Mouse (Mus musculus) intestine, embryonic 14.5 days (tissue): ENCODE measurements at regions not wholly inside any gene's neighbourhood (a gene's known extent, or its start where the extent isn't known, plus 50 kb on each side); places are given as distances from the start of the nearest gene placed in this dataset.
"Not testable (repeated sequence)": the region's sequence is repeated elsewhere in the genome, so short reads cannot be mapped to it uniquely, and the experiment has no call there.

Experiments used
- ATAC-seq: fragments of 200-750 bp; cut with Nextera tagmentation; replicated peaks from 2 replicates; pipeline ENCODE4 v1.8.0; 2017; ENCODE audit warnings: low read depth, moderate number of reproducible peaks, moderate TSS enrichment, moderate library complexity; ENCODE audit not compliant: low FRiP score, low TSS enrichment
- DNase-seq: peaks from one replicate; pipeline ENCODE4 v3.0.0-alpha.2; 2018; ENCODE audit warnings: low spot score
- H3K27ac ChIP-seq: fragments of 300-500 bp; sonication (generic); 2 replicates; pipeline ENCODE4 v1.5.1; 2014; ENCODE audit warnings: low read depth, mild to moderate bottlenecking, control low read depth
- H3K27me3 ChIP-seq: fragments of 300-500 bp; sonication (generic); replicated peaks from 2 replicates; pipeline ENCODE4 v1.6.1; 2014; ENCODE audit warnings: low read length, control low read depth; ENCODE audit not compliant: control insufficient read depth, insufficient read depth
- H3K36me3 ChIP-seq: fragments of 300-500 bp; sonication (generic); 2 replicates; pipeline ENCODE4 v1.6.1; 2014; ENCODE audit warnings: low read length, control low read depth; ENCODE audit not compliant: control insufficient read depth, insufficient read depth
- H3K4me1 ChIP-seq: fragments of 300-500 bp; sonication (generic); replicated peaks from 2 replicates; pipeline ENCODE4 v1.6.1; 2014; ENCODE audit warnings: low read length, control low read depth, mixed read lengths; ENCODE audit not compliant: control insufficient read depth, insufficient read depth
- H3K4me2 ChIP-seq: fragments of 300-500 bp; sonication (generic); 2 replicates; pipeline ENCODE4 v1.6.1; 2014; ENCODE audit warnings: low read length
- H3K4me3 ChIP-seq: fragments of 300-500 bp; sonication (generic); 2 replicates; pipeline ENCODE4 v1.5.1; 2014; ENCODE audit warnings: low read depth, low read length, control low read depth, mixed read lengths
- H3K9ac ChIP-seq: fragments of 300-500 bp; sonication (generic); 2 replicates; pipeline ENCODE4 v1.6.1; 2014; ENCODE audit warnings: mild to moderate bottlenecking, low read length
- H3K9me3 ChIP-seq: fragments of 300-500 bp; sonication (generic); 2 replicates; pipeline ENCODE4 v1.6.1; 2016; ENCODE audit warnings: low read length, control low read depth; ENCODE audit not compliant: control insufficient read depth
- WGBS: fragments of 180-500 bp; shearing (Covaris S2); extraction: QIAGEN DNeasy Blood & Tissue Kit; methylation state at CpG from one replicate; pipeline ENCODE4 v1.1.7; 2014; 5-methylcytosine and 5-hydroxymethylcytosine counted together

DNA sequence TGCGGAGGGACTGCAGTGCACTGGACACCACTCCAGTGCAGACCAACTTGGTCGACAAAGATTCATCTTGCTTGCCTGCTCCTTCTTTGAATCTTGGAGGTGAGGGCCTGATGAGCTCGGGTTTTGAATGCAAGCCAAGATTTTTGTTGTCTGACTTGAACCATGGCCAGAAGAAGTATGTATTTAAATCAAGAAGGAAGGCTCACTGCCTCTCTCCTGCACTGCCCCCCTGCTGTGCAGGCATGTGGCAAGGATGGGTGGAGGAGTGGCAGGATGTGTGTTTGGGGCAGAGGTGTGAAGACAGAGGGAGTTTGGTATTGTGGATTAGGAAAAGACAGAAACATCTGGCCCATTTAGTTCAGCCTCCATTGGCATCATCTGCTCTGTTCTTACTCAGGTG, 179.1 kb downstream of the Opa1 start:
- H3K4me3 ChIP-seq, result no peak overlapping the region
- no peak overlapping the region for H3K9ac ChIP-seq
- 53% methylated on average over 3 of the region's 3 CpGs for WGBS

DNA sequence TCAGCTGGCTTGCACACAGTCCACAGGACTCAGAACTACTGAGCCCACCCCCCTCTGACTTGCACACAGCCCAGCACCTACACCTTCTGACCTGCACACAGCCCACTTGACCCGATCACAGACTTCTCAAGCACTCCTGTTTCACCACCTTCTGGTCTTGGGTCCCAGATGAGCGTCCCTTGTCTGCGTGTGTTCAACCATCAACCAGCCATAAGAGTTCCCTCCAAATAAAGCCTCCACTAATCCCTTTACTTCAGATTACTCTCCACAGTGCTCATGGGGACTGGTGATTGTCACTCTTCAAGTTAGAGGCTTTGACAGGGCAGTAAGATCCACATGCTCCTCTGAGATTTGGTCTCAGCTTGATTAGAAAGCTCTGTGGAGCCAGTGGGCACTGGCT, 180.3 kb downstream of the Opa1 start:
- Histone ChIP-seq H3K4me3 (no peak overlapping the region), H3K36me3 (no peaks in the 10 kb centered on the region), H3K4me1 (peaks cover 54% of the 10 kb centered on the region), H3K9ac (no peak overlapping the region), H3K27ac (no peak overlapping the region), H3K4me2 (no peak overlapping the region), H3K27me3 (no peaks in the 10 kb centered on the region), H3K9me3 (0 out of 2 replicates have a peak, but pooled peaks cover 2% of the 10 kb centered on the region)
- WGBS, result 88% methylated on average over 3 of the region's 3 CpGs
- ATAC-seq, result no peak
- DNase-seq, result no peak

More for the DNA sequence above, 179.1 kb downstream of the Opa1 start:
- H3K27ac ChIP-seq, result peak overlapping the region; percentile 16; the same call in 1 of the 2 replicates
- peaks cover 54% of the 10 kb centered on the region for H3K4me1 ChIP-seq
- H3K36me3 ChIP-seq, result no peaks in the 10 kb centered on the region
- no peak for ATAC-seq
- DNase-seq, result no peak
- H3K9me3 ChIP-seq, result 0 out of 2 replicates have a peak, but pooled peaks cover 2% of the 10 kb centered on the region
- H3K4me2 ChIP-seq, result no peak overlapping the region
- H3K27me3 ChIP-seq, result no peaks in the 10 kb centered on the region

DNA sequence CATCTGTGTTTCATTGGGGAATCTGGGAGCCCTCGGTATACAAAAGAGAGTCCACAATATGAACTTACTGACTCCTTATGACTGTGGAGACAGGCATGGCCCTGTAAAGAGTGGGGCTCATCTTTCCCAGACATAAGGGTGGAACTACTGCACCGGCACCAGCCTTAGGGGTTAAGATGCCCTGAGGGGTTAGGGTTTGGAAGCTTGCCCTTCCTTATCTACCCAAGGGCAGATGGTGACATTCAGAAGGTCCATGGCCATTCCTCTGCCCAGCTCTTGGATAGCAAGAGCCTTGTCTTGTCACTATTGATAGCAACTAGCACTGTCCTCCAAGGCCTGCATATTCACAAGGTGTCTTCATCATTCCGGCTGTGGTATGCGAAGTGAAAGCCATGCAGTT, 181.5 kb downstream of the Opa1 start:
- ATAC-seq (no peak), DNase-seq (no peak)
- Histone ChIP-seq H3K4me2 (no peak overlapping the region), H3K4me3 (no peak overlapping the region), H3K36me3 (no peaks in the 10 kb centered on the region), H3K27ac (0 out of 2 replicates have a peak overlapping the region, but pooled peaks have one; percentile 76), H3K9ac (no peak overlapping the region), H3K9me3 (peaks cover 5% of the 10 kb centered on the region; the same call in 1 of the 2 replicates), H3K4me1 (peaks cover 45% of the 10 kb centered on the region), H3K27me3 (no peaks in the 10 kb centered on the region)
- 86% methylated on average over 4 of the region's 4 CpGs for WGBS

DNA sequence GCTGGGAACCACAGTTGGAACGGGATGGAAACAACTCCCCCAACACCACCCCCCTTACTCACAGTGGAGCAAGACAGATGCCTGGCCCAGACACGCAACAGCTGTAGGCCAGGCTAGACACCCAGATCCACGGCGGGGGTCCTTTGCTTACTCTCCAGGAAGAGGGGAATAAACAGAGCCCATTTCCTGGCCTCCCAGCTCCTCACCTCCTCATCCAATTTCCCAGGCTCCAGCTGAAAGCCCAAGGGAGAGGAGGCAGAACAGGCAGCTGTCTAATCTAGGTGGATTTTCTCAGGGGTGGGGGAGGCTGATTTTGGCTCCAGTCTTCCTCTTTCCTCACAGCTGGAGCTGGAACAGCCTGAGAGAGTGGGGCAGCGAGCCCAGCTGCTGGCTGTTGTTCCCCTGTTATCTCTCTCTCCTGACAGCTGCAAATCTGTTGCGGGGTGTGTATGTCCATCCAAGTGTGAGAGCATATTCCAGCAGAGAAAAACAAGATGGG, 182.7 kb downstream of the Opa1 start:
- WGBS, result 10% methylated on average over 6 of the region's 6 CpGs
- DNase-seq (peak; percentile 80), ATAC-seq (peak; percentile 78)
- peak overlapping the region; percentile 76 for H3K27ac ChIP-seq
- H3K36me3 ChIP-seq, result no peaks in the 10 kb centered on the region
- H3K9ac ChIP-seq, result no peak overlapping the region
- no peak overlapping the region for H3K4me2 ChIP-seq
- no peak overlapping the region for H3K4me3 ChIP-seq
- H3K4me1 ChIP-seq, result peaks cover 45% of the 10 kb centered on the region
- no peaks in the 10 kb centered on the region for H3K27me3 ChIP-seq
- H3K9me3 ChIP-seq, result peaks cover 5% of the 10 kb centered on the region; the same call in 1 of the 2 replicates

DNA sequence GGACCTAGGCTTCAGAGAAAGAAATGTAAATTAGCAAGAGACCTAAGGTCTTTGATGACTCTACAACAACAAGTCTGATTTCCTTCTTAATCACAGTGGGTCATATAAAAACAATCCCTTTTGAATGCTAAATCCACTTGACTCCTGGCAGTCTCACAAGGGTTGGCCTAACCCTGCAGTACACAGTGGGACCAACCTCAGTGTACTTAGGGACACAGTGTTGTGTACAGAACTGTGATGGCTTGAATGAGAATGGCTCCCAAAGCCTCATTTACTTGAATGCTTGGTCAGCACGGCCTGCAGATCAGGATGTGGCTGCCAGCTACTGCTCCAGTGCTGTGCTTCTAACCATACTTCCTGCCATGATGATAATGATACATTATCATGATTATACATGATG, 185.2 kb downstream of the Opa1 start:
- Histone ChIP-seq H3K9ac (no peak overlapping the region), H3K4me3 (no peak overlapping the region), H3K27ac (no peak overlapping the region), H3K9me3 (peaks cover 3% of the 10 kb centered on the region; the same call in 1 of the 2 replicates), H3K4me1 (peaks cover 26% of the 10 kb centered on the region), H3K36me3 (no peaks in the 10 kb centered on the region), H3K4me2 (no peak overlapping the region), H3K27me3 (no peaks in the 10 kb centered on the region)
- WGBS, result 97% methylated on average over 1 of the region's 1 CpGs
- ATAC-seq, result no peak
- no peak for DNase-seq

DNA sequence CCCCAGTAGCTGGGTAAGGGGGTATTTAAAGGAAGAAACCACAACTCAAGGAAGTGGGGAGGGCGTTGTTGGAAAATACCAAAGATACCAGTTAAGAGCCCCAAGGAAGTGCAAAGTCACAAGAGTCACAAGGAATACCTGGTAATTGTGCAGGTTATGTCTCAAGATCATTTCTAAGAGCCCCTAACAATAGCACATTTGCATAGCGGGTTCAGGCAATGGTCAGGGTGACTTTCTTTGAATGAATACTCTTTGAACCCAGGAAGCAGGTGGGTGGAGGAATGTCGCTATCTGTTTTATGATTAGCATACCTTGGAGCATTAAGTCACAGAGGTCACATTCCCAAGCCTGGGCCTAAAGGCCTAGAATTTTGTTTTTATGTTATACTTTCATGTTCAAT, 186.7 kb downstream of the Opa1 start:
- not testable (repeated sequence) for ATAC-seq, H3K4me3 ChIP-seq, H3K9ac ChIP-seq, H3K4me2 ChIP-seq, H3K27me3 ChIP-seq, H3K27ac ChIP-seq, H3K36me3 ChIP-seq, H3K9me3 ChIP-seq, DNase-seq
- 95% methylated on average over 3 of the region's 3 CpGs for WGBS
- H3K4me1 ChIP-seq, result peaks cover 21% of the 10 kb centered on the region

DNA sequence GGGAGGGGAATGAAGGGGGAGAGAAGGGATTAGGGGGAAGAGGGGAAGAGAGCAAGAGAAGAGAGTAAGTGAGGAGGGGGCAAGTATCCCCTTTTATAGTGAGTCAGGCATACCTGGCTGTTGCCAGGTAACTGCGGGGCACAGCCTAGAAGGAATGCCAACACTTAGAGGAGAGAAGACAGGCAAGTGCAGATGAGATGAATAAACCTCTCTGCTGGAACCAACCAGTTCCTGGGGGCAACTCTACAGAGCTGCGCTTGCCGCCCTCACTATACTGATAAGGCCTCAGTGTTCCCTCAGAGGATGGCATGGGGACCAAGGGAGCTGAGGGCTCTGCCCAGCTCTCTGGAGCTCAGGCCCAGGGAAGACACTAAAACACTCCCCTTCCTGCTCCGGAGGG, 192.2 kb downstream of the Opa1 start:
- H3K27ac ChIP-seq, result 0 out of 2 replicates have a peak overlapping the region, but pooled peaks have one; percentile 8
- no peaks in the 10 kb centered on the region for H3K36me3 ChIP-seq
- no peaks in the 10 kb centered on the region for H3K9me3 ChIP-seq
- no peaks in the 10 kb centered on the region for H3K27me3 ChIP-seq
- 45% methylated on average over 4 of the region's 4 CpGs for WGBS
- H3K4me1 ChIP-seq, result peaks cover 29% of the 10 kb centered on the region
- H3K4me3 ChIP-seq, result no peak overlapping the region
- no peak overlapping the region for H3K9ac ChIP-seq
- DNase-seq, result no peak
- no peak for ATAC-seq
- no peak overlapping the region for H3K4me2 ChIP-seq

DNA sequence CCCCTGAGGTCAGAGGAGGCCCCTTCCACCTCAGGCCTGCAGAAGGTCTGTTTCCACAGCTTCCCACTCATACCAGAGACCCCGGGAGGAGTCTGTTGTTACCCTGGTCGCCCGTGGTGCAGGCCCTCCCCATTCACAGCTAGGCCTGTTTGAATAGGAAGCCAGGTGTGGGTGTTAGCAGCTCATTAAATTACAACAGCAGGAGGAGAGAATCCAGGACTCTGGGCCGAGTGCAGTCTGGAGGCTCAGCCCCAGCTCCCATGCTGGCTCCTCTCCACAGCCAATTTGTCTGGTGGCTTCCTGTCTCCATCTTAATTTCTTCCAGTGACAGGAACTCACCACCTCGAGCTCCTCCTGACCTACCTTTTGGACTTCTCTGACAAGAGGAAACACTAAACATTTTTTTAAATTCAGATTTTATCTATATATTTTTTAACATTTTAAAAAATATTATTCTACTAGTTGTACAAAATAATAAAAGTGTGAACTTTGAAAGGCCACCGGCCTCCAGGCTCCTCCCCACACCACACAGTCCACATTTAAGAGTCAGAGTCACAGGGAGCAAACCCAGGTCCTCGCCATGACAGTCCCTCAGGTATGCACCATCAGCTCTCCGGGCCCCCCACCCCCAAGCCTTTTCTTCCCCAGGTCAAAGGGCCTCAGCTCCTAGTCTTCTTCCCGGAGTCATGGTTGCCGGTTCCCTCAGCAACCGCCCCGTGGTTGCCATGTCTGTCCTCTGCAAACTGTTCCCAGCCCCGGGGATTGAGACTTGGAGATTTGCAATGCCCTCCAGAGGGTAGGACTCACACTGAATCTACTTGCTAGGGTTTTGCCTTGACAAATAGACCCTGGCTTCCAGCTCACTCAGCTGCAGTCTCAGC, 192.8 kb downstream of the Opa1 start:
- Histone ChIP-seq H3K4me2 (no peak overlapping the region), H3K4me3 (no peak overlapping the region), H3K27me3 (no peaks in the 10 kb centered on the region), H3K9me3 (no peaks in the 10 kb centered on the region), H3K27ac (0 out of 2 replicates have a peak overlapping the region, but pooled peaks have one; percentile 8), H3K9ac (no peak overlapping the region), H3K4me1 (peaks cover 29% of the 10 kb centered on the region), H3K36me3 (no peaks in the 10 kb centered on the region)
- DNase-seq (no peak), ATAC-seq (no peak)
- WGBS, result 45% methylated on average over 13 of the region's 13 CpGs
